Mouse (Mus musculus): Measurements from ENCODE around the gene Krt82.

GRCm38 (mm10) chr15:101495266-101495665 lies 55.2 kb downstream of the Krt82 start:
- TF ChIP-seq CTCF (IDR thresholded peaks at IDR 0.05; ENCODE audit: low read depth) (no peak), EP300 (IDR thresholded peaks at IDR 0.05; ENCODE audit: low read depth) (no peak)

Data from liver, embryonic 14.5 days (tissue).